Mouse (Mus musculus) embryonic facial prominence, embryonic 14.5 days (tissue): ENCODE data around the gene Pnmal2. TPM values are rescaled to one million over a fixed set of nuclear protein-coding genes. Genes with fewer than 3 reads are reported as not detected.

Experiments
- ATAC-seq: fragments of 200-750 bp; cut with Nextera tagmentation; 2 replicates; pipeline ENCODE4 v1.8.0; 2017; ENCODE audit warnings: low read depth, moderate number of reproducible peaks, moderate TSS enrichment
- DNase-seq: peaks from one replicate; pipeline ENCODE4 v3.0.0-alpha.2; 2015; ENCODE audit warnings: low spot score
- H3K27ac ChIP-seq: fragments of 300-500 bp; sonication (generic); replicated peaks from 2 replicates; pipeline ENCODE4 v1.5.1; 2014; ENCODE audit warnings: low read depth, mild to moderate bottlenecking, low read length, moderate library complexity
- H3K27me3 ChIP-seq: fragments of 300-500 bp; sonication (generic); replicated peaks from 2 replicates; pipeline ENCODE4 v1.6.1; 2014; ENCODE audit warnings: low read length; ENCODE audit not compliant: control insufficient read depth, insufficient read depth
- H3K36me3 ChIP-seq: fragments of 300-500 bp; sonication (generic); 2 replicates; pipeline ENCODE4 v1.6.1; 2014; ENCODE audit warnings: low read length, mixed read lengths; ENCODE audit not compliant: control insufficient read depth, insufficient read depth
- H3K4me1 ChIP-seq: fragments of 300-500 bp; sonication (generic); 2 replicates; pipeline ENCODE4 v1.6.1; 2014; ENCODE audit warnings: antibody characterized with exemption, low read length; ENCODE audit not compliant: control insufficient read depth, insufficient read depth
- H3K4me2 ChIP-seq: fragments of 300-500 bp; sonication (generic); 2 replicates; pipeline ENCODE4 v1.6.1; 2014; ENCODE audit warnings: low read depth, mild to moderate bottlenecking, low read length, moderate library complexity, mixed read lengths
- H3K4me3 ChIP-seq: fragments of 300-500 bp; sonication (generic); 2 replicates; pipeline ENCODE4 v1.5.1; 2014; ENCODE audit warnings: low read depth, mild to moderate bottlenecking, low read length
- H3K9ac ChIP-seq: fragments of 300-500 bp; sonication (generic); 2 replicates; pipeline ENCODE4 v1.6.1; 2014; ENCODE audit warnings: low read depth, mild to moderate bottlenecking, low read length, moderate library complexity, mixed read lengths
- H3K9me3 ChIP-seq: fragments of 300-500 bp; sonication (generic); 2 replicates; pipeline ENCODE4 v1.6.1; 2016; ENCODE audit warnings: low read length; ENCODE audit not compliant: control insufficient read depth
- WGBS: fragments of 180-500 bp; shearing (Covaris S2); extraction: QIAGEN DNeasy Blood & Tissue Kit; methylation state at CpG from one replicate; pipeline ENCODE4 v1.1.7; 2014; 5-methylcytosine and 5-hydroxymethylcytosine counted together
- polyA plus RNA-seq: library from polyadenylated mRNA; unstranded; fragments of >200 nt; fragmentation: Nextera tagmentation; extraction: Ambion mirVana; gene quantifications from 2 replicates; pipeline ENCODE4 v1.2.1, GENCODE M21; 2014

The Pnmal2 gene
- 20.9 and 21.9 TPM in 2 replicates for polyA plus RNA-seq

DNA sequence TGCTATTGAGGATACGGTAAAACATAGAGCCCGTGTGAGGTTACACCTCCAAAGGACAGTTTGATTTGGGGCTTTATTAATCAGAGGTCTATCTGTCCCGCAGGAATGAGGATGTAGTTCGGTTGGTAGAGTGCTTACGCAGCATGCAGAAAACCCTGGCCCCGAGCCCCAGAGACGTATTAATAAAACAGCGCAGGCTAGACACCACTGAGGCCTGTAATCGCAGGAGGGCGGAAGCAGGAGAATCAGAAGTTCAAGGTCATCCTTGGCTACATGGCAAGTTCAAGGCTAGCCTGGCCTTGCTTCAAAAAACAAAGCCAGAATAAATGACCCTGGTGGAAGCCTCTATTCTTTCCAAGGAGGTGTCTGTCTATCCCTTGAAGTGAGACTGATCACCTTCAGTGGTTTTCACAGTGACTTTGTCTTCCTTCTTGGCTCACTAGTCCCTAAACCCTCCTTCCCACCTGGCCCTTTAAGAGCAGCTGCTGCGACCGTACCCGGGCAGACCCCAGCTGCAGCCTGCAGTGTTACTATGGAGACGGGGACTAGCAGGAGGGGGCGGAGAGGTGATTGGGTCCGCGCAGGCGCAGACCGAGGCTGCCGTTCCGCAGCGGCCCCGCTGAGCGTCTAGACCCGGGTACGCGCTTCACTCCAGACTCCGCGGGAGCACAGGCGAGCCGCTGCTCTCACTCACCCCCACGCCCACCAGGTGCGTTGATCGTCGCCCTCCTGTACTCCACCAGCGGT lies at the start of gene Pnmal2:
Gene Pnmal2, plus strand, starts transcription at position 622 of the 747 bp plus-strand sequence.
- peaks cover 45% of the 10 kb centered on the region for H3K27me3 ChIP-seq
- peak within 1 kb of the TSS; percentile 73 for H3K9ac ChIP-seq
- H3K9me3 ChIP-seq = no peaks in the 10 kb centered on the region
- peak within 1 kb of the TSS; percentile 55 for H3K4me3 ChIP-seq
- peaks cover 34% of the 10 kb centered on the region for H3K4me1 ChIP-seq
- H3K27ac ChIP-seq = no peak within 1 kb of the TSS; the same call in 1 of the 2 replicates
- peak within 1 kb of the TSS; percentile 83 for H3K4me2 ChIP-seq
- DNase-seq (peak; percentile 95), ATAC-seq (peak; percentile 89)
- H3K36me3 ChIP-seq = no peaks in the 10 kb centered on the region
- WGBS = 21% methylated on average over 24 of the region's 36 CpGs

DNA sequence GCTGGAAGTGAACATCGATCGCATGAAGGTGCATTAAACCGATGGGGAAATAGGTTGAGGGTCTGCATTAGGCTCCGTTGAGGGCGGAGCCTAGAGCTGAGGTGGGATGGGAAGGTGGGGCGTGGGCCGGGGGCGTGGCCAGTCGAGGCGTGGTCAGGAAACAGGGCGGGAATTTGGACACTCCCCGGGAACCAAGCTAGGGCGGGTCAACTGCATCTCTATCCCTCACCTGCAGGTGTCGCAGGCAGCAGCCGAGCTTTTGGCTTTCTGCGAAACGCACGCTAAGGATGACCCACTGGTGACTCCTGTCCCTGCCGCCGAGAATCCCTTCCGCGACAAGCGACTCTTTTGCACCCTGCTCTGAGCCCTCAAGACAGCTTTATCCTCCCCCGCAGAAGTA lies 49.5 kb upstream of the Pnmal2 start:
- Histone ChIP-seq H3K27me3 (no peaks in the 10 kb centered on the region), H3K4me1 (peaks cover 36% of the 10 kb centered on the region), H3K36me3 (no peaks in the 10 kb centered on the region), H3K9ac (peak overlapping the region; percentile 52; the same call in 1 of the 2 replicates), H3K4me2 (peak overlapping the region; percentile 64), H3K27ac (no peak overlapping the region), H3K4me3 (peak overlapping the region; percentile 26), H3K9me3 (no peaks in the 10 kb centered on the region)
- peak; percentile 2; the same call in 1 of the 2 replicates for ATAC-seq
- 1% methylated on average over 20 of the region's 24 CpGs for WGBS
- DNase-seq = peak; percentile 80

DNA sequence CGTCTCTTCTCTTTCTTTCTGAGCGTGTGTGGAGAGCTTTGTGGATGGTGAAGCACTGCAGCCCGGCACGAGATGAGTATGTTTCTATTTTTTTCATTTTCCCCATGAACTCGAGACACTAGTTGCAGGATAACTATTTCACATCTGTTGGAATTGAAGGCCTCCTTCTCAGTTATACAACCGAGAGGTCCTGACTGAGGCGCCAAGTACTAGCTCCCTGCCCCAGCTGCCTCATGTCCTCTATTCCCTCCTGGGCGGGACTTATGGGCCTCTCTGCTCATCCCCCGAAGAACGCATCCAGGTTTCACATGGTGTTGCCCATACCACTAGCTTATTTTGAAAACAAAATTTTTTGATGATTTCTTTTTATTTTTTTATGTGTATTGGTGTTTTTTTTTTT lies 49.0 kb upstream of the Pnmal2 start:
- Histone ChIP-seq H3K4me1 (peaks cover 41% of the 10 kb centered on the region), H3K27ac (no peak overlapping the region), H3K4me2 (peak overlapping the region; percentile 64), H3K27me3 (no peaks in the 10 kb centered on the region), H3K36me3 (no peaks in the 10 kb centered on the region), H3K9me3 (no peaks in the 10 kb centered on the region), H3K9ac (0 out of 2 replicates have a peak overlapping the region, but pooled peaks have one; percentile 52), H3K4me3 (peak overlapping the region; percentile 26)
- 30% methylated on average over 10 of the region's 10 CpGs for WGBS
- DNase-seq (no peak), ATAC-seq (no peak)

DNA sequence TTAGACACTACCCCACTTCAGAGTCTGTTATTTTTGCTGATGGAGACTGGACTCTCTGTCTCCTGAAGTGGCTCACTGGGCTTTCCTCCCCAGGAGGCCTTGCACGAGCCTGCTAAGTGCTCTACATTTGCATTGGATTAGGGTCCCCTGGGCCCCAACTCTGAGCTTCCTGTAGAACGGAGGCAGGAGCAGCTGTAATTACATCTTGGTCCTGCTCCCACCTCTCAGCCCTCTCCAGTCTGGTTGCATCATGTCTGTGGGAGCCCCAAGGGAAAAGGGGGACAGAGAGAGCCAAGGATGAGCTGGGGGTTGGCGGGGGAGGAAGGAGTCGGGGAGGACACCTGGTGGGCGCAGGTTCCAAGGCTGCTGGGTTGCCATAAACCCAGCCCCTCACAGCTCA lies 44.0 kb upstream of the Pnmal2 start:
- Histone ChIP-seq H3K4me1 (peaks cover 15% of the 10 kb centered on the region), H3K4me2 (no peak overlapping the region), H3K27ac (no peak overlapping the region), H3K4me3 (no peak overlapping the region), H3K36me3 (no peaks in the 10 kb centered on the region), H3K27me3 (no peaks in the 10 kb centered on the region), H3K9me3 (no peaks in the 10 kb centered on the region), H3K9ac (peak overlapping the region; percentile 26; the same call in 1 of the 2 replicates)
- DNase-seq (peak; percentile 84), ATAC-seq (peak; percentile 63)
- 21% methylated on average over 5 of the region's 5 CpGs for WGBS

DNA sequence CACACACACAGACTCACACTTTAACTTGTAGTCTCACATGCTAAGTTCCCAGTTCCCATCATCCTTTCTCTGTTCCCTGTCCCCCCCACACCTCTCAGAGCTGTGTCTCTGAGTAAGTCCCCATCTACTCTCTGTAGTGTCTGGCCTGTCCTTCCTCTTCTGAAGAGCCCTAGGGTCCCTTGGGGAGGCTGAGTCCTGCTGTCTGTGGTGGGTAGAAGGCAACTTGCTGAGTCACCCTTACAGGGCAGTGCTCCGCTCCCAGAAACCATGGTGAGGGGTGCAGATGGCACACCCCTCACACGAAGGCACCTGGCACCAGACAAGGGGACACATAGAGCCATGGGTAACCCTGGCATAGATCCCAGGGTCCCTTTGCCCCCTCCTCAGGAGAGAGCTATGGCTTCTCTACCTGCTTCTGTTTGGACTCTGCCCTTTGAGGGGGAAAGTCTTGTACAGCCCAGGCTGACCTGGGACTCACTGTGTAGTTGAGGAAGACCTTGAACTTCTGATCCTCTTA lies 41.0 kb upstream of the Pnmal2 start:
- H3K27ac ChIP-seq = no peak overlapping the region
- WGBS = 74% methylated on average over 2 of the region's 2 CpGs
- no peak for ATAC-seq
- no peak overlapping the region for H3K4me2 ChIP-seq
- H3K27me3 ChIP-seq = no peaks in the 10 kb centered on the region
- H3K9me3 ChIP-seq = no peaks in the 10 kb centered on the region
- H3K4me1 ChIP-seq = peaks cover 23% of the 10 kb centered on the region
- DNase-seq = no peak
- H3K9ac ChIP-seq = no peak overlapping the region
- H3K36me3 ChIP-seq = no peaks in the 10 kb centered on the region
- H3K4me3 ChIP-seq = no peak overlapping the region

DNA sequence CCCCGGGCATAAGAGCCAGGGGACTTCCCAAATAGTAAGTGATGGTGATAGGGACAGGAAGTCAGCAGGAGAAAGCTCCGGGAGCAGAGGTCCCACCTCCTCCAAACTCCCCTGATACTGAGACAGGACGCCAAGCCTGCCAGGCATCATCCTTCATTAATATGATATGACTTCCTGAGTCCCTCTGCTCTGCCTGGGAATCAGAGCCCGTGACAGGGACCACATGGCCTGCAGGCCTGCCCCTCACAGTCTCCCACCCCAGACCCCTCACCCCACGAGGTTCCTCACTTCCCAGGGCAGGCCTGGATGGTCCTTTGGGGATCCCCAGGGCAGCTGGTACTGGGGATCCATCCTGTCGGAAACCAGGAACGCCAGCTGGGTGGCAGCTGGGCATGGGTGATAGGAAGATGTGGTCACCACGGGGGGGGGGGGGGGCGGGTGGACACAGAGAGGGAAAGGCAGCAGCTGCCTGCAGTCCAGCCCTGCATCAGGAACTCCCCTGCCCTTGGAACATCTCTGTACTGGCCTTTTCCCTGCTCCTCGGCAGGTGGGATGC lies 40.3 kb upstream of the Pnmal2 start:
- H3K27ac ChIP-seq = no peak overlapping the region
- ATAC-seq (no peak), DNase-seq (no peak)
- peaks cover 23% of the 10 kb centered on the region for H3K4me1 ChIP-seq
- H3K36me3 ChIP-seq = no peaks in the 10 kb centered on the region
- H3K4me2 ChIP-seq = no peak overlapping the region
- H3K9me3 ChIP-seq = no peaks in the 10 kb centered on the region
- WGBS = 51% methylated on average over 8 of the region's 10 CpGs
- no peak overlapping the region for H3K4me3 ChIP-seq
- no peak overlapping the region for H3K9ac ChIP-seq
- H3K27me3 ChIP-seq = no peaks in the 10 kb centered on the region

DNA sequence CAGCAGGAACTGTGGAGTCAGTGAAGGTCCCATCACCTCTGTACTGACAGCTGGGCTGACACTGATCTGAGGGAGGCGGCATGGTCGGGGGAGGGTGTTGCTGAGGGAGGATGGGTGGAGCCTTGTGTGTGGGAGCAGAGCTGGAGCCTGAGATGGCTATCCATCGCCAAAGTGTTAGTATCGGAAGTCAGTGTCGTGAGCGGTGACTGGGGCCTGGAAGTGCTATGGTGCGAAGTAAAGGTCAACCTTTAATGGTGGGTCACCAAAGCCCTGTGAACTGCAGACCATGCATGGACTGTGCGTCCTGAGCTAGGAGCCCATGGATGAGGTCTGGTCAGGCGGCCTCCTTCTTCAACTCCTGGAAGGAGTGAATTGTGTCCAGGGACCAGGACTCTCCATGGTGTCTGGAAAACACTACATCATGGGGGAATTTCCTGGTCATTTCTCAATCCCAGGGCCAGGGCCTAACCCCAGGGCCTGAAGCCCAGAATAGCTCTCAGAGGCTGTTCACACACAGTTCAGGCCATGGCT lies 38.9 kb upstream of the Pnmal2 start:
- no peak overlapping the region for H3K27ac ChIP-seq
- peaks cover 16% of the 10 kb centered on the region for H3K4me1 ChIP-seq
- WGBS = 46% methylated on average over 9 of the region's 9 CpGs
- DNase-seq = no peak
- H3K27me3 ChIP-seq = no peaks in the 10 kb centered on the region
- H3K4me2 ChIP-seq = no peak overlapping the region
- ATAC-seq = no peak
- H3K36me3 ChIP-seq = no peaks in the 10 kb centered on the region
- no peak overlapping the region for H3K9ac ChIP-seq
- no peak overlapping the region for H3K4me3 ChIP-seq
- no peaks in the 10 kb centered on the region for H3K9me3 ChIP-seq

DNA sequence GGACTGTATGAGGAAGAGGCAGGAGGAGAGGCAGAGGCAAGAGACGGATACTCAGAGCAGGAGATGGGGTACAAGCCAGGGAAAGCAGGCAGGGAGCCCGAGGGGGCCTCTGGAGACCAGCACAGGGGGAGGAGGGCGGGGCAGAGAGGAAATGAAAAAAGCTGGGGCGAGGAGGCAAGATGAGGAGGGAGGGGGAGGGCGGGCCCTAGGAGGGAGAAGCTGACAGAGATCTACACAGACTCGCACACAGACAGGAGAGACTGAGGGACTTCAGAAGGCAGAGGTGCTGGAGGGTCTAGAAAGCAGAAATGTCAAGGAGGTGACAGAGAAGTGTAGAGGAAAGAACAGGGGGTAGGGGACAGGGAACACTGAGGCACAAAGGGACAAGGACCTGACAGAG lies 38.2 kb upstream of the Pnmal2 start, which contains the start of gene Ptgir:
Gene Ptgir, plus strand, starts transcription at position 210 of the 400 bp plus-strand sequence.
- WGBS = 10% methylated on average over 6 of the region's 6 CpGs
- H3K4me3 ChIP-seq = no peak within 1 kb of the TSS
- H3K27ac ChIP-seq = no peak within 1 kb of the TSS
- peaks cover 14% of the 10 kb centered on the region for H3K4me1 ChIP-seq
- H3K27me3 ChIP-seq = no peaks in the 10 kb centered on the region
- no peaks in the 10 kb centered on the region for H3K9me3 ChIP-seq
- DNase-seq (peak; percentile 62), ATAC-seq (peak; percentile 17; the same call in 1 of the 2 replicates)
- H3K9ac ChIP-seq = 0 out of 2 replicates have a peak within 1 kb of the TSS, but pooled peaks have one; percentile 4
- no peak within 1 kb of the TSS for H3K4me2 ChIP-seq
- no peaks in the 10 kb centered on the region for H3K36me3 ChIP-seq
